Mouse (Mus musculus): Measurements from ENCODE around the gene Arrdc4.

The Arrdc4 gene

GRCm38 (mm10) chr7:68708563-68709318, 40.3 kb downstream of the Arrdc4 start:
- no peak for DNase-seq

- no peak for DNase-seq
These were observed 43.9 kb downstream of the Arrdc4 start for GRCm38 (mm10) chr7:68705162-68705561.

- no peak for DNase-seq
These were observed 51.7 kb downstream of the Arrdc4 start for GRCm38 (mm10) chr7:68697313-68697712.

GRCm38 (mm10) chr7:68696908-68697307, 52.1 kb downstream of the Arrdc4 start:
- DNase-seq, result peak; percentile 39

- DNase-seq, result no peak
These were observed 52.6 kb downstream of the Arrdc4 start for GRCm38 (mm10) chr7:68696446-68696845.

GRCm38 (mm10) chr7:68692731-68693130, 56.3 kb downstream of the Arrdc4 start:
- DNase-seq, result no peak

- no peak for DNase-seq
These were observed 57.6 kb downstream of the Arrdc4 start for GRCm38 (mm10) chr7:68691454-68691853.

GRCm38 (mm10) chr7:68687140-68687611, 61.9 kb downstream of the Arrdc4 start:
- DNase-seq, result no peak
